Mouse (Mus musculus): ENCODE data around the gene Aldh1l1.

GRCm38 (mm10) chr6:90437041-90437440 lies 49.2 kb upstream of the Aldh1l1 start:
- no peak for TF ChIP-seq GATA1 (IDR thresholded peaks at IDR 0.05; ENCODE audit: low read length)
- TF ChIP-seq TAL1 (IDR thresholded peaks at IDR 0.05; ENCODE audit: low read length) = no peak
